Mouse (Mus musculus): Measurements from ENCODE around the gene Dmrt3. TPM values are rescaled to one million over a fixed set of nuclear protein-coding genes. Genes with fewer than 3 reads are reported as not detected.

The Dmrt3 gene
- 0.84 and 1.4 TPM in 2 replicates for polyA plus RNA-seq (2011; ENCODE audit: insufficient read depth, insufficient read length, low read depth, missing spikeins)

GRCm38 (mm10) chr19:25610015-25610410 is at the start of gene Dmrt3:
Dmrt3 (plus strand) TSS chr19:25610301.
- no peak within 1 kb of the TSS for H3K27ac ChIP-seq (ENCODE audit: insufficient read depth, low read length)

GRCm38 (mm10) chr19:25564430-25564829 is 45.7 kb upstream of the Dmrt3 start:
- H3K4me3 ChIP-seq (ENCODE audit: low read depth, low read length) = no peak overlapping the region
- H3K27ac ChIP-seq (ENCODE audit: insufficient read depth, low read length) = no peak overlapping the region
- H3K36me3 ChIP-seq (ENCODE audit: control insufficient read depth, insufficient read depth, low read length, poor library complexity, severe bottlenecking) = no peaks in the 10 kb centered on the region
- no peaks in the 10 kb centered on the region for H3K4me1 ChIP-seq (ENCODE audit: control insufficient read depth, insufficient read depth, low read length)
- no peak overlapping the region for H3K9ac ChIP-seq (ENCODE audit: low read depth, poor library complexity, severe bottlenecking)
- peaks cover 8% of the 10 kb centered on the region for H3K9me3 ChIP-seq (replicated peaks; ENCODE audit: control insufficient read depth, insufficient read depth, low read length, poor library complexity, severe bottlenecking)
- no peak for TF ChIP-seq CTCF (IDR thresholded peaks at IDR 0.05; ENCODE audit: low read depth, low read length)
- no peak for TF ChIP-seq EP300 (IDR thresholded peaks at IDR 0.05; ENCODE audit: insufficient read depth, low read depth, low read length)
- no peak for TF ChIP-seq POLR2A (IDR thresholded peaks at IDR 0.05; ENCODE audit: insufficient read depth, low read length)
- H3K27me3 ChIP-seq (ENCODE audit: control insufficient read depth, insufficient read depth, low read length, poor library complexity, severe bottlenecking) = no peaks in the 10 kb centered on the region

More at GRCm38 (mm10) chr19:25610015-25610410, at the start of gene Dmrt3:
- TF ChIP-seq CTCF (IDR thresholded peaks at IDR 0.05; ENCODE audit: low read depth, low read length) (no peak), POLR2A (IDR thresholded peaks at IDR 0.05; ENCODE audit: insufficient read depth, low read length) (no peak), EP300 (IDR thresholded peaks at IDR 0.05; ENCODE audit: insufficient read depth, low read depth, low read length) (no peak)
- Histone ChIP-seq H3K4me1 (ENCODE audit: control insufficient read depth, insufficient read depth, low read length) (no peaks in the 10 kb centered on the region), H3K4me3 (ENCODE audit: low read depth, low read length) (peak within 1 kb of the TSS; percentile 71), H3K36me3 (ENCODE audit: control insufficient read depth, insufficient read depth, low read length, poor library complexity, severe bottlenecking) (no peaks in the 10 kb centered on the region), H3K9ac (ENCODE audit: low read depth, poor library complexity, severe bottlenecking) (peak within 1 kb of the TSS; percentile 81), H3K27me3 (ENCODE audit: control insufficient read depth, insufficient read depth, low read length, poor library complexity, severe bottlenecking) (peaks cover 32% of the 10 kb centered on the region), H3K9me3 (replicated peaks; ENCODE audit: control insufficient read depth, insufficient read depth, low read length, poor library complexity, severe bottlenecking) (no peaks in the 10 kb centered on the region)

- Histone ChIP-seq H3K9ac (ENCODE audit: low read depth, poor library complexity, severe bottlenecking) (no peak overlapping the region), H3K27me3 (ENCODE audit: control insufficient read depth, insufficient read depth, low read length, poor library complexity, severe bottlenecking) (no peaks in the 10 kb centered on the region), H3K27ac (ENCODE audit: insufficient read depth, low read length) (no peak overlapping the region), H3K9me3 (replicated peaks; ENCODE audit: control insufficient read depth, insufficient read depth, low read length, poor library complexity, severe bottlenecking) (no peaks in the 10 kb centered on the region), H3K36me3 (ENCODE audit: control insufficient read depth, insufficient read depth, low read length, poor library complexity, severe bottlenecking) (no peaks in the 10 kb centered on the region), H3K4me1 (ENCODE audit: control insufficient read depth, insufficient read depth, low read length) (no peaks in the 10 kb centered on the region), H3K4me3 (ENCODE audit: low read depth, low read length) (no peak overlapping the region)
- TF ChIP-seq POLR2A (IDR thresholded peaks at IDR 0.05; ENCODE audit: insufficient read depth, low read length) = no peak
- no peak for TF ChIP-seq EP300 (IDR thresholded peaks at IDR 0.05; ENCODE audit: insufficient read depth, low read depth, low read length)
- TF ChIP-seq CTCF (IDR thresholded peaks at IDR 0.05; ENCODE audit: low read depth, low read length) = no peak
These were observed 40.3 kb upstream of the Dmrt3 start for GRCm38 (mm10) chr19:25569778-25570177.

- no peaks in the 10 kb centered on the region for H3K36me3 ChIP-seq (ENCODE audit: control insufficient read depth, insufficient read depth, low read length, poor library complexity, severe bottlenecking)
- H3K9me3 ChIP-seq (replicated peaks; ENCODE audit: control insufficient read depth, insufficient read depth, low read length, poor library complexity, severe bottlenecking) = no peaks in the 10 kb centered on the region
- TF ChIP-seq POLR2A (IDR thresholded peaks at IDR 0.05; ENCODE audit: insufficient read depth, low read length) (no peak), EP300 (IDR thresholded peaks at IDR 0.05; ENCODE audit: insufficient read depth, low read depth, low read length) (no peak), CTCF (IDR thresholded peaks at IDR 0.05; ENCODE audit: low read depth, low read length) (no peak)
- H3K27me3 ChIP-seq (ENCODE audit: control insufficient read depth, insufficient read depth, low read length, poor library complexity, severe bottlenecking) = no peaks in the 10 kb centered on the region
- no peak overlapping the region for H3K27ac ChIP-seq (ENCODE audit: insufficient read depth, low read length)
- no peak overlapping the region for H3K9ac ChIP-seq (ENCODE audit: low read depth, poor library complexity, severe bottlenecking)
- H3K4me1 ChIP-seq (ENCODE audit: control insufficient read depth, insufficient read depth, low read length) = peaks cover 4% of the 10 kb centered on the region
- H3K4me3 ChIP-seq (ENCODE audit: low read depth, low read length) = no peak overlapping the region
These were observed 35.7 kb upstream of the Dmrt3 start for GRCm38 (mm10) chr19:25574431-25574830.

GRCm38 (mm10) chr19:25574981-25575814 is 34.9 kb upstream of the Dmrt3 start:
- no peaks in the 10 kb centered on the region for H3K27me3 ChIP-seq (ENCODE audit: control insufficient read depth, insufficient read depth, low read length, poor library complexity, severe bottlenecking)
- no peak overlapping the region for H3K9ac ChIP-seq (ENCODE audit: low read depth, poor library complexity, severe bottlenecking)
- H3K4me1 ChIP-seq (ENCODE audit: control insufficient read depth, insufficient read depth, low read length) = peaks cover 4% of the 10 kb centered on the region
- no peaks in the 10 kb centered on the region for H3K9me3 ChIP-seq (replicated peaks; ENCODE audit: control insufficient read depth, insufficient read depth, low read length, poor library complexity, severe bottlenecking)
- H3K27ac ChIP-seq (ENCODE audit: insufficient read depth, low read length) = no peak overlapping the region
- no peak overlapping the region for H3K4me3 ChIP-seq (ENCODE audit: low read depth, low read length)
- no peak for TF ChIP-seq EP300 (IDR thresholded peaks at IDR 0.05; ENCODE audit: insufficient read depth, low read depth, low read length)
- TF ChIP-seq POLR2A (IDR thresholded peaks at IDR 0.05; ENCODE audit: insufficient read depth, low read length) = no peak
- no peak for TF ChIP-seq CTCF (IDR thresholded peaks at IDR 0.05; ENCODE audit: low read depth, low read length)
- no peaks in the 10 kb centered on the region for H3K36me3 ChIP-seq (ENCODE audit: control insufficient read depth, insufficient read depth, low read length, poor library complexity, severe bottlenecking)

- TF ChIP-seq POLR2A (IDR thresholded peaks at IDR 0.05; ENCODE audit: insufficient read depth, low read length) = no peak
- no peak for TF ChIP-seq CTCF (IDR thresholded peaks at IDR 0.05; ENCODE audit: low read depth, low read length)
- no peak for TF ChIP-seq EP300 (IDR thresholded peaks at IDR 0.05; ENCODE audit: insufficient read depth, low read depth, low read length)
- Histone ChIP-seq H3K36me3 (ENCODE audit: control insufficient read depth, insufficient read depth, low read length, poor library complexity, severe bottlenecking) (no peaks in the 10 kb centered on the region), H3K9me3 (replicated peaks; ENCODE audit: control insufficient read depth, insufficient read depth, low read length, poor library complexity, severe bottlenecking) (no peaks in the 10 kb centered on the region), H3K9ac (ENCODE audit: low read depth, poor library complexity, severe bottlenecking) (no peak overlapping the region), H3K27ac (ENCODE audit: insufficient read depth, low read length) (no peak overlapping the region), H3K4me1 (ENCODE audit: control insufficient read depth, insufficient read depth, low read length) (peaks cover 5% of the 10 kb centered on the region), H3K27me3 (ENCODE audit: control insufficient read depth, insufficient read depth, low read length, poor library complexity, severe bottlenecking) (no peaks in the 10 kb centered on the region), H3K4me3 (ENCODE audit: low read depth, low read length) (no peak overlapping the region)
These were observed 31.7 kb upstream of the Dmrt3 start for GRCm38 (mm10) chr19:25578358-25578757.
